Mouse (Mus musculus) E14TG2a.4 (cell line): ENCODE results near the gene Rab43.

Experiments used
- CTCF ChIP-seq: conservative IDR thresholded peaks from 2 replicates; pipeline ENCODE4 v1.5.1; 2014; ENCODE audit warnings: low read length
- NANOG ChIP-seq: IDR thresholded peaks from 2 replicates; pipeline ENCODE4 v1.6.1; 2014; ENCODE audit warnings: borderline replicate concordance, low read length, mixed read lengths
- POU5F1 ChIP-seq: IDR thresholded peaks from 2 replicates; pipeline ENCODE4 v1.6.1; 2014; ENCODE audit warnings: low read length, borderline replicate concordance

DNA sequence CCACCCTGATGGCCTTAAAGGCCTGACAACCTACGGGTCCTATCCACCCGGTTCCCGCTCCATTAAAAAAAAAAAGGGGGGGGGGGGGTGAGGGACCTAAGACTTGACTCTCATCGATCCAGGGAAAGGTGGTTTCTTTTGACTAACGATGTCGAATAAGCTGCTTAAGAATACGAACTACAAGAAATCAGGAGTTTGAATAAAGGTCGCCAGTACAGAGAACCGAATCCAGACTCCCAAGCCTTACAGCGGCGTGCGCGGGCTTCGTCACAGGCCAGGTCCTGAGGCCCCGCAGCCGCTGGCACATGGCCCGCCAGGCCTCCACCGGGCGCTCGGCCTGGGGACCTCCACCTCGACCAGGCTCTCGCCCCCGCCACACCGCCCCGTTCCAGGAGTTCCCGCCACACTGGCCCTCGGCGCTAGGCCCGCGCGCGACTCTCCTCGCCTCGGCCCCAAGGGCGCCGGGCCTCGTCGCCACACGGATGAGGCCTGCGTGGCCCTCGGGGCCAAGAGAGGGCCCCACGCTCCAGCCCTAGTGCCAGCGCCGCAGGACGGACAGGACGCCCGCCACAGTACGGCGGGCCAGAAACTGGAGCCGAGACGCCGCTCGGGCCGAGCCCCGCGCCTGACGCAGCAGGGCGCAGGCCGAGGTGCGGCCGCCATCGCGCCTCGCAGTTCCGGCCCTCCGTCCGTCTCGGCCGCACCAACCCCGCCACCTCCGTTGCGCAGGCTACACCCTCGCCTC, 38.4 kb upstream of the Rab43 start:
- TF ChIP-seq CTCF = no peak
- TF ChIP-seq NANOG = no peak
- TF ChIP-seq POU5F1 = no peak
